Mouse (Mus musculus) brain, embryonic 14.5 days (tissue): ENCODE data around the gene Sox5.

Source experiments
- CTCF ChIP-seq: fragments of 200-500 bp; IDR thresholded peaks from 2 replicates; pipeline ENCODE4 v1.5.1; 2012; ENCODE audit warnings: inconsistent platforms, mild to moderate bottlenecking, moderate library complexity, borderline replicate concordance; ENCODE audit not compliant: insufficient read depth, insufficient read length; ENCODE audit errors: extremely low read depth
- POLR2A ChIP-seq: fragments of 200-500 bp; IDR thresholded peaks from 2 replicates; pipeline ENCODE4 v1.6.1; 2012; ENCODE audit warnings: mild to moderate bottlenecking, inconsistent platforms, borderline replicate concordance; ENCODE audit not compliant: poor library complexity, insufficient read depth, insufficient read length, severe bottlenecking; ENCODE audit errors: extremely low read depth

DNA sequence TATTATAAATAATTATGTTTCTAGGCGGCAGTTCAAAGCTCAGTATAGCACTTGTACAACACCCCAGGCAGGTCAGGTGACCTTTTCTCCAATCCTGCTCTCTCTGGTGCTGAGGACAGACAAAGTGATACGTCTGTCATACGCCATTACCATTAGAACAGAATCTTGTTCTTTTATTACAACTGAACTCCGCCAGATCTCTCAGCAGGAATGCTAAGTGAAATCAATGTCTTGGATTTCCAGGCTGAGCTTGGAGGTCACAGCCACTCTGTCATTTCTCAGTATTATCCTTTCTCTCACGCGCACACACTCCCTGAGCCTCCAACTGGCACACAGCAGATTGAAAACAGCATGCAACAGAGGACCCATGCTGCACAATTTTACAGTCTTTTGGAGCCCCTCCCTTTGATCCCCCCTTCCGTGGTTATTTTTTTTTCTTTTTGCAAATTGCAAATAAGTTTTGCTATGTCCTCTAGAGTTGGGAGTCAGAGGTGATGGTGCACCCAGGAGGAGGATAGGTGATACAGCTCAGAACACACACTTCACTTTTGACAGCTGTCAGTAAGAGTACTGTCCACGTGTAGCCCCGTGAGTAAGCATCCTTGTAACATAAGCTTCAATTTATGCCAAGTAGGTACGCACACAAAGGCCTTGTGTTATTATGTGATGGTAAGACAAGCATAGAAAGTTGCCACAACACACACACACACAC, 877.6 kb downstream of the Sox5 start:
- TF ChIP-seq CTCF (no peak), POLR2A (no peak)
